In genomic region chr11:88488941-88489724, GRCm38 (mm10) we compare ENCODE assay signal across 8 mouse cellular contexts.
A peak's percentile ranks its signal among the peaks of the same experiment; 100 is the strongest.
DNase-seq lines count a peak whose midpoint lies in the region; ATAC-seq and TF ChIP-seq lines count a peak whose summit lies in the region.

No protein-coding gene starts in this region.

- H3K9me3 ChIP-seq in hindbrain, postnatal 0 days (ENCODE audit: low read length) = no peaks in the 10 kb centered on the region

- H3K27ac ChIP-seq in heart, adult 2 months = peak overlapping the region; percentile 55
- H3K27ac ChIP-seq in hindbrain, postnatal 0 days = peak overlapping the region; percentile 66

- 0 out of 2 replicates have a peak, but pooled peaks have one; percentile 56 for TF ChIP-seq EP300 in heart, adult 2 months (IDR thresholded peaks at IDR 0.05; ENCODE audit: insufficient read depth, low read depth, low read length)

- H3K79me2 ChIP-seq in heart, adult 2 months (replicated peaks; ENCODE audit: control insufficient read depth, insufficient read depth, low read length) = no peaks in the 10 kb centered on the region; the same call in 1 of the 2 replicates

- DNase-seq in cerebellum, adult 11 months = peak; percentile 47
- DNase-seq in brain, embryonic 14.5 days (ENCODE audit: low read depth) = peak; percentile 82
- DNase-seq in heart, adult 2 months = peak; percentile 53 to 55
- DNase-seq in hindbrain, postnatal 0 days (ENCODE audit: low spot score) = peak; percentile 66
- no peak for DNase-seq in ovary, postnatal 14 days (ENCODE audit: low spot score)
- no peak for DNase-seq in gastrocnemius, adult 8-10 months (ENCODE audit: low spot score in 2 of 2)

- peaks cover 29% of the 10 kb centered on the region for H3K4me1 ChIP-seq in heart, adult 2 months (ENCODE audit: control insufficient read depth, insufficient read depth, low read length)
- peaks cover 28% of the 10 kb centered on the region for H3K4me1 ChIP-seq in hindbrain, postnatal 0 days (ENCODE audit: insufficient read depth, low read length)

- no peak for ATAC-seq in cerebellum, adult (ENCODE audit: insufficient number of reproducible peaks, low FRiP score, low TSS enrichment)
- peak; percentile 32; the same call in 1 of the 2 replicates for ATAC-seq in hindbrain, postnatal 0 days
- no peak for ATAC-seq in activated CD4-positive, CD25-positive, alpha-beta regulatory T cell, adult 4 months

- H3K4me3 ChIP-seq in heart, adult 2 months = no peak overlapping the region
- H3K4me3 ChIP-seq in hindbrain, postnatal 0 days (ENCODE audit: low read length) = no peak overlapping the region

- peaks cover 5% of the 10 kb centered on the region for H3K36me3 ChIP-seq in heart, adult 2 months (ENCODE audit: control insufficient read depth, insufficient read depth, low read length)
- H3K36me3 ChIP-seq in hindbrain, postnatal 0 days (ENCODE audit: insufficient read depth, low read length) = no peaks in the 10 kb centered on the region

- H3K9ac ChIP-seq in heart, adult 2 months (ENCODE audit: low read depth, low read length) = no peak overlapping the region
- H3K9ac ChIP-seq in hindbrain, postnatal 0 days (replicated peaks; ENCODE audit: low read length) = no peak overlapping the region

- no peak for TF ChIP-seq POLR2A in brain, embryonic 14.5 days (IDR thresholded peaks at IDR 0.05; ENCODE audit: borderline replicate concordance, extremely low read depth, insufficient read depth, insufficient read length, poor library complexity, severe bottlenecking)
- TF ChIP-seq POLR2A in heart, adult 2 months (IDR thresholded peaks at IDR 0.05; ENCODE audit: insufficient read depth, low read depth, low read length) = no peak

- no peaks in the 10 kb centered on the region for H3K27me3 ChIP-seq in heart, adult 2 months (ENCODE audit: control insufficient read depth, insufficient read depth, low read length)
- H3K27me3 ChIP-seq in hindbrain, postnatal 0 days (ENCODE audit: insufficient read depth, low read length) = no peaks in the 10 kb centered on the region

- TF ChIP-seq CTCF in brain, embryonic 14.5 days (IDR thresholded peaks at IDR 0.05; ENCODE audit: borderline replicate concordance, extremely low read depth, insufficient read depth, insufficient read length) = no peak
- no peak for TF ChIP-seq CTCF in heart, adult 2 months (IDR thresholded peaks at IDR 0.05)
- no peak for TF ChIP-seq CTCF in hindbrain, postnatal 0 days (IDR thresholded peaks at IDR 0.05; ENCODE audit: low read depth)

- 26% methylated on average over 17 of the region's 17 CpGs for WGBS in heart, adult 2 months
- WGBS in hindbrain, postnatal 0 days = 31% methylated on average over 17 of the region's 17 CpGs

- H3K4me2 ChIP-seq in hindbrain, postnatal 0 days (ENCODE audit: low read depth, low read length) = no peak overlapping the region

- intact Hi-C loops in heart, adult 2 months (cut with DNase I) = loop anchor here (2.0 kb wide), 1 partner anchor 36 kb away; no protein-coding TSS in a partner anchor

Comparison
In these comparisons a context has a peak if more than half of its experiments do, and no peak if none do; other contexts are left out.
1. DNase-seq: peak in cerebellum, adult 11 months (single experiment), brain, embryonic 14.5 days (single experiment), heart, adult 2 months (2 of 2) and hindbrain, postnatal 0 days (single experiment); none in ovary, postnatal 14 days (single experiment) and gastrocnemius, adult 8-10 months (0 of 2).